Mouse (Mus musculus) brain, adult 2 months (tissue): Measurements from ENCODE around the gene Abca4.

Experiments
- DNase-seq: peaks from one replicate; pipeline ENCODE4 v3.0.0; 2011; ENCODE audit warnings: low read depth, low spot score

Abca4 gene

DNA sequence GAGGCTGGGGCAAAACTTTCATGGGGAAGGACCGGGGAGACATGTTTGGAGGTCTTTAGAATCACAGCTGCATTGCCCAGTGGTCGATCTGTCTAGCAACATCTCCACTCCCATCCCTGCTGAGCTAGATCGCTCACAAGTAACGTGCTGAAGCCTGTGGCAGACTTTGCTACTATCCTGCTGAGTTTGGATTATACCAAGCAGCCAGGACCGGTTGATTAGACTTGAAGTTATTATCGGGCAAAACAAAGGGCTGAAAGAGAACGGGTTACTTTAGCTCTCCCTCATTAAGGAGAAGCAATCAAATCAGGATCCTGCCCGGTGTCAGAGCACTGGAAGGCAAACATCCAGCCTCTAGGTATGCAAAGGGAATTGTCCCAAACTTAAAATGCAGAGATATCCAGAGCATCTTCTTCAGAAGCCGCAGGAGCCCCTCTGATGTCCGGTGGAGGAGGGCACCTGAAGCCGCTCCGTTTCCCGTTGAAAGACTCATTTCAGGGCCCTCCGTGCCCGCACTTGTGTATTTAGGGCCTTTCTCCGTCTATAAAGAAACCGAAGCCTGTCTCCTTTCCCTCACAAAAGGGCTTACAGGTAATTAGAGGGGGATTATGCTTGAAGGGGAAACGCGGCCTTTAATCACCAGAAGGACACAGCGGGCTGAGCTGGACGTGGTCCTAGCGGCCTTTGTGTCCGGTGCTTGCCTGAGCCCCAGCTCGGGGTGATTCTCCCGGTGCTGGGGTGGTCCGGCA is at the start of gene Abca4:
Abca4 (plus strand) TSS at position 645 of the 749 bp plus-strand sequence.
- no peak for DNase-seq

DNA sequence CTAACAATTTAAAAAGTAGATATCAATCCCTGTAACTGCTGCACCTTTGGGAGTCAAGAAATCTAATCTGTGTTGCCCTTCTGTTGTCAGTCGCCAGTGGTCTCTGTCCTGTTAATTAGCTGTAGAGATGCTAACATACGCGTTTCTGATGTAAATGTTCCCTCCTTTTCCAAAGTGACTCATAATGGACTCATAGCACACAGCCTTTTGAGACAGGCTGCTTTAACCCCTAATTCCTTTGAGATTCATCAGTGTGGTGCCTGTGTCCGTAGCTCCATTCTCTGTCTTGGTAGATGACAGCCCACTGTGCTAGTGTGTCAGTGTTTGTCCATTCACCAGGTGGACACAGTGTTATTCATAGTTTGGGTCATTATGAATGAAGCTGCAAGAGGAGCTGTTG is 49.1 kb upstream of the Abca4 start:
- DNase-seq, result no peak

- DNase-seq, result no peak
Measured at GRCm38 (mm10) chr3:121999934-122000333, 44.3 kb upstream of the Abca4 start.

- DNase-seq, result no peak
Measured at GRCm38 (mm10) chr3:122001568-122001967, 42.7 kb upstream of the Abca4 start.

- DNase-seq, result no peak
Measured at GRCm38 (mm10) chr3:122009818-122010217, 34.4 kb upstream of the Abca4 start.

GRCm38 (mm10) chr3:122010292-122010691 is 34.0 kb upstream of the Abca4 start:
- no peak for DNase-seq

- no peak for DNase-seq
Measured at GRCm38 (mm10) chr3:122012464-122012863, 31.8 kb upstream of the Abca4 start.

DNA sequence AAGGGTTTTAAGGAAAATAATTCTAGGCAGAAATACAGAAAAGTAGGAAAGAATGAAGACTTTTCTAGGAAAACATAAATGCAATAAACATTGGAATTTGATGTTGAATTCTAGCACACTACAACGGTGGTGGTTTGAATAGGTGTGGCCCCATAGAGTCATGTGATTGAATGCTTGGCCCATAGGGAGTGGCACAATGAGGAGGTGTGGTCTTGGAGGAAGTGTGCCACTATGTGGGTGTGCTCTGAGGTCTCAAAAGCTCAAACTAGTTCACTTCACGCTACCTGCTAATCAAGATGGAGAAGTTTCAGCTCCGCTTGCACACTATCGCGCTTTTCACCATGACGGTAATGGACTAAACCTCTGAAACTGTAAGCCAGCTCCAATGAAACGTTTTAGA is 25.8 kb upstream of the Abca4 start:
- DNase-seq, result no peak

DNA sequence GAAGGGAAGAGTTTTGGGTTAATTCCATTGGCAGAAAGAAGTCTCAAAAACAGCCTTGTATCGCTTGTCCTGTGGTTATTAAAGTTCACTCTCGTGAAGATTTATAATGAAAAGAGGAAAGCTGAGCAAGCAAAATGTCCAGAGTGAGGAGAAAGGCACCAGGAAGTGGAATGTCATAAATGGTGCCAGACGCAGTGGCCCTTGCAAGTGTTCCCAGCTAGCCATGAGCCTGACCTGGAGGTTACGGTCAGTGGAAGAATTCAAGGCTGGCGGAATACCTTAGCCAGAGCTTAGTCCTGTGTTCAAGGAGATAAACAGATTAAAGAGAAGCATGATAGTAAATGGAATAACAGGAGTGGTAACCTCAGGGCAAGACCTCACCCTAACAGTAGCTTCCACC is 25.1 kb upstream of the Abca4 start:
- no peak for DNase-seq

GRCm38 (mm10) chr3:122021029-122021652 is 23.1 kb upstream of the Abca4 start:
- DNase-seq, result no peak

DNA sequence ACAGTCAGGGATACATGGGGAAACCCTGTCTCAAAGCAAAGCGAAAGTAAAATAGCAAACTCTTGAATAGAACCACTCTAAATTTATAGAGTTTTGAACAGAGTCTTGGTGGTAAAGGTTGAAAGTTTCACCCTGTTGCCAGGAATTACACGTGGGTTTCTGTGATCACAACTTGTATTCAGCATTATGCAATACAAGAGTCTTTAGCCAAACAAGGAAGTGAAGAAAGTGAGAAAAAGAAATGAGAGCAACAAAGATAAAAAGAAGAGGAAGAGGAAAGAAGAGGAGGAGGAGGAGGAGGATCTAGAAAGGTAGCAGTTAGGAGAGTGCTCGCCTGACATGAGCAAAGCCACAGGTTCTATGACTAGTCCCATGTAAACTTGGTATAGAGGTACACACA is 21.9 kb upstream of the Abca4 start:
- no peak for DNase-seq

DNA sequence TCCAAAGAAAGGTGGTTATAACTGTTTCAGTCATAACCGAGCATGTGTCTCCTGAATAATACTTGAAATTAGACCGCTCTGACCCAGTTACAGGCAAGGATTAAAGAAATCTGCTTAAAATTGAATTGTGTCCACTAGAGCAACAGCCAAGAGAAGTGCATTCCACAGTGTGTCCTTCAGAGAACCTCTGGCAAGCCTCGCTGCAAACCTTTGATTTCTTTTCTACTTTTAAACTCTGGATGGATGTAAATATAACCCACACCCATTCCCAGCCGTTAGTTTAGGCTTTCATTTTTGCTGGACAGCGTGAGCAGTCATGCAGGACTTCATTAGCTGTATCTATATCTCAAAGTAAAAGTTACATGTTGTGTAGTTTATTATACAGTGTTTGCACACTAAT is 17.6 kb upstream of the Abca4 start:
- DNase-seq, result peak; percentile 16

GRCm38 (mm10) chr3:122027776-122028175 is 16.5 kb upstream of the Abca4 start:
- DNase-seq, result no peak

DNA sequence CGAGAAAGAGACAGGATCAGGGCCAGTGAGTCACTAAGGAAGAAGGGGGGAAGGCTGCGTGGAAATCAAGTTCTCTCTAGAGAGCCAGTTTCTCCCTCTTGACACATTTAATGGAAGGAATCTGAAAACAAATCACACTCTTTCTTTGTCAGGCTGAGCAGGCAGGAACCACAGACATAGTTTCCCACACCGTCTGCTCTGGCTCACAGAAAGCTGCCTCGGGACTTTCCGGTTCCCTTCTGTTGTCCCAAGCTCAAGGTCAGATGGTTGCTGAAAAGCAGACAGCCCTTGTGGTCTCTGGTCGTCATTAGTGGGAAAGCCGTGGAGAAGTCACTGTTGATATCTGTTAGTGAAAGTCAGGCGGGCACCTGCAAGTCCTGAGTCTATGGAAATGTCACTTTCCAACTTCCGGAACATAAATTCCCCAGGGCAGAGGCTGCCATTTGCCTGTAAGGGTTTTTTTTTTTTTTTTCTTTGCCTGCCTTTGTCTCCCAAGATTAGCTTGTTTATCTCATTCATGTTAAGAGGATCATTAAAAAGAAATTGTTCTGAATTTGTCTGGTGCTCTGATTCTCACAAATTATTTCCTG is 10.9 kb upstream of the Abca4 start:
- DNase-seq, result no peak

- no peak for DNase-seq
Measured at GRCm38 (mm10) chr3:122034240-122034639, 10.0 kb upstream of the Abca4 start.

DNA sequence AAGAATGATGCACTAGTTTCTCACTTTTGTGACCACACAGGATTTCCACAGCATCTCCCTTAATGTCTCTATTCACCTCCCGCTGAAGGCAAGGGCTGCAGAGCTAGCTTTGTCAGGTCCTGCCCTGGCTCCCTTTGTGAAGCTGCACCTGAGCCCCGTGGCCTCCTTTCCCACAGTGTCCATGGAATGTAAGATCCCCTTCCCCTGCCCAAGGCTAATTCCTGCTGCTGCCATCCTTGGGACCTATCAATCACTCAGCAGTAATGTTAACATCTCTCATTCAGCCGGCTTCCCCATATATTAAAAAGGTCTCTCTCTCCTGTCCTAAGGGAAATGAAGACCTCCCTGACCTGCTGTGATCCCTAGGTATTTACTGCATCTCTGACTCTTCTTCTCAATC is 9.2 kb upstream of the Abca4 start:
- DNase-seq, result no peak

- DNase-seq, result no peak
Measured at GRCm38 (mm10) chr3:122040522-122040921, 3.7 kb upstream of the Abca4 start.

- DNase-seq, result no peak
Measured at GRCm38 (mm10) chr3:122043102-122043501, 1.1 kb upstream of the Abca4 start.

GRCm38 (mm10) chr3:122046187-122046620 is 2.0 kb downstream of the Abca4 start:
- peak; percentile 12 for DNase-seq

- DNase-seq, result peak; percentile 10
Measured at GRCm38 (mm10) chr3:122047402-122047801, 3.2 kb downstream of the Abca4 start.

DNA sequence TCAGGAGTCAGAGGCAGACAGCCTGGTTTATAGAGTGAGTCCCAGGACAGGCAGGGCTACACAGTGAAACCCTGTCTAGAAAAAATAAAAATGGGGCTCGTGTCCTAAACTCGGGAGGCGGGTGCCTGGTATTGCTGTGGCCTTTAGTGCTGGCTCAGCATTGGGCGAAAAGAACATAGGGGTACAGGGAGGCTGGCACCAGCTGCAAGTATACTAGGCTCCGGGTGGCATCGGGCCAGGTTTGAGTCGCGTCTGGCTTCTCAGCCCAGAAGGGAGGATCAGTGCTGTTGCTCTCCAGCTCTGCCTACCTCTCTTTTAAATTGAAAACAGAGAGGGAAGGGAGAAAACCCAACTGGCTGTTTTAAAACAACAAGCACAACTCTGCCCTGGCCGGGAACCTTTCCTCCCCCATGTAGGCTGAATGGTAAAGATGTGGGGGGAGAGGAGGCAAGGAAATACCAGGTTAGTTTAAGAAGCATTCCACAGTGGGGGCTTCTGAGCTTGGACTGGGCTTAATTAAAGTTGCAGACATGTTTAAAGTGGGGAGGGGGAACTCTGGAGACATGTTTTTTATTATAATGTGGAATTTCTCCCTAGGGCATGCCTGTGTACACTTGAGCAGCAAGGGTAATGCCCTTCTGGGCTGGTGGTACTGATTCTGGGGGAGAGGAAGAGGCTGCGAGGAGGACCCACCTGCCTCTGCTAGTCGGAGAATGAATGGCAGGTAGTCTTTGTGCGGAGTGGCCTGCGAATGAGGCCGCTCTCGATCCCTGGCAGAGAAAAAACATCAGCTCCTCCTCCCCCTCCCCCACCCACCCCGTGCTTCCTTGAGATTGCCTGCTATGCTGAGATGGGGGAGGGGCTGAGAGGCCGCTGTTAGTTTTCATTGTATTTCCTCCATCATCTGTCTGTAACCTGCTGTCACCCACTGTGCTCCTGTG is 3.9 kb downstream of the Abca4 start:
- peak; percentile 63 for DNase-seq

DNA sequence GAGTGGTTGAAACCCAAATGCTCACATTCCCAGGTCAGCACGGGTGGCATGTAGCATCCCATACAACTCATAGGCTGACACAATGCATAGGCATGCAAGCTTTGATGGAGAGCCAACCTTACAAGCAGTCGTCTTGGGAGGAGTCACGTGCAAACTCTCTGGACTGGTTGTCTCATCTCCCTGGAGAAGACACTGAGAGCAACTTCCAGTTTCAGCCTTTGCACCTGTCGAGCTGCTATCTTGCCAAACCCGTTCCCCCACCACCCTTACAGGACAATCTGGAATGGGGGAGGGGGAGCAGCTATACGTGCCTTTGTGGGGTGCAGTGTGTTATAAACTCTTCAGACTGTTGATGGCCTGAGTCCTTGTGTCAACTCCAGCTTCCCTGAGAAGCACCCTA is 4.9 kb downstream of the Abca4 start:
- no peak for DNase-seq
